Mouse (Mus musculus) ES-E14 (cell line): Measurements from ENCODE around the gene Dclk1. TPM values are rescaled to one million over a fixed set of nuclear protein-coding genes. Genes with fewer than 3 reads are reported as not detected.

Experiments
- DNase-seq: peaks from one replicate; pipeline ENCODE4 v3.0.0-alpha.2; 2013; ENCODE audit warnings: low read depth, low spot score
- H3K27ac ChIP-seq: 2 replicates; pipeline ENCODE4 v1.5.1; 2012; ENCODE audit warnings: low read depth, mild to moderate bottlenecking, low read length, moderate library complexity, mixed read lengths; ENCODE audit not compliant: poor library complexity, insufficient read depth, severe bottlenecking
- H3K36me3 ChIP-seq: 2 replicates; pipeline ENCODE4 v1.6.1; 2012; ENCODE audit warnings: mild to moderate bottlenecking, low read length, moderate library complexity, mixed read lengths; ENCODE audit not compliant: control insufficient read depth, poor library complexity, insufficient read depth, severe bottlenecking
- H3K4me1 ChIP-seq, 2 experiments: fragments of 150-350 bp in 1 of 2; sonication (generic) in 1 of 2; 2 replicates each; pipeline ENCODE4 v1.6.1; 2012; ENCODE audit warnings: low read length in 2 of 2, mild to moderate bottlenecking in 1 of 2, mixed read lengths in 1 of 2; ENCODE audit not compliant: control insufficient read depth in 2 of 2, insufficient read depth in 2 of 2, poor library complexity in 1 of 2
- H3K4me3 ChIP-seq, 2 experiments: fragments of 150-350 bp in 1 of 2; sonication (generic) in 1 of 2; 2 replicates each; pipeline ENCODE4 v1.5.1; 2012; ENCODE audit warnings: low read length in 2 of 2, low read depth in 1 of 2, mild to moderate bottlenecking in 1 of 2, mixed read lengths in 1 of 2; ENCODE audit not compliant: insufficient read depth in 1 of 2, poor library complexity in 1 of 2, severe bottlenecking in 1 of 2
- H3K9ac ChIP-seq: 2 replicates; pipeline ENCODE4 v1.6.1; 2012; ENCODE audit warnings: low read depth, mild to moderate bottlenecking, low read length, mixed read lengths; ENCODE audit not compliant: poor library complexity, insufficient read depth, severe bottlenecking
- H3K9me3 ChIP-seq: fragments of 150-350 bp; sonication (generic); 2 replicates; pipeline ENCODE4 v1.6.1; 2012; ENCODE audit warnings: low read depth, mild to moderate bottlenecking, low read length; ENCODE audit not compliant: control insufficient read depth, insufficient read depth
- CHD2 ChIP-seq: IDR thresholded peaks from 2 replicates; pipeline ENCODE4 v1.6.1; 2014; ENCODE audit warnings: mild to moderate bottlenecking, low read depth, low read length, inconsistent platforms
- HCFC1 ChIP-seq: IDR thresholded peaks from 2 replicates; pipeline ENCODE4 v1.6.1; 2012; ENCODE audit warnings: low read length, inconsistent platforms, borderline replicate concordance; ENCODE audit not compliant: insufficient read depth
- MAFK ChIP-seq: IDR thresholded peaks from 2 replicates; pipeline ENCODE4 v1.6.1; 2014; ENCODE audit warnings: mild to moderate bottlenecking, low read depth, low read length, inconsistent platforms; ENCODE audit not compliant: insufficient read depth
- ZC3H11A ChIP-seq: IDR thresholded peaks from 2 replicates; pipeline ENCODE4 v1.6.1; 2012; ENCODE audit warnings: low read depth, mild to moderate bottlenecking, inconsistent platforms, low read length, borderline replicate concordance
- ZNF384 ChIP-seq: IDR thresholded peaks from 2 replicates; pipeline ENCODE4 v1.6.1; 2012; ENCODE audit warnings: low read depth, low read length, inconsistent platforms
- in situ Hi-C, 2 experiments: fragments of 600-800 bp; cut with MboI; formaldehyde crosslinking; loops; one replicate each; pipeline ENCODE4 v1.15.1; 2025; ENCODE audit warnings: low sequenced_read_pairs in 2 of 2, inconsistent platforms in 1 of 2; ENCODE audit not compliant: unreplicated experiment in 2 of 2
- total RNA-seq: library from RNA; depleted of rRNA; stranded (reverse); fragments of 300-350 nt; gene quantifications from 2 replicates; pipeline ENCODE4 v1.2.3, GENCODE M21; 2012

Gene Dclk1
- total RNA-seq, 1 experiment: 1.7 TPM

DNA sequence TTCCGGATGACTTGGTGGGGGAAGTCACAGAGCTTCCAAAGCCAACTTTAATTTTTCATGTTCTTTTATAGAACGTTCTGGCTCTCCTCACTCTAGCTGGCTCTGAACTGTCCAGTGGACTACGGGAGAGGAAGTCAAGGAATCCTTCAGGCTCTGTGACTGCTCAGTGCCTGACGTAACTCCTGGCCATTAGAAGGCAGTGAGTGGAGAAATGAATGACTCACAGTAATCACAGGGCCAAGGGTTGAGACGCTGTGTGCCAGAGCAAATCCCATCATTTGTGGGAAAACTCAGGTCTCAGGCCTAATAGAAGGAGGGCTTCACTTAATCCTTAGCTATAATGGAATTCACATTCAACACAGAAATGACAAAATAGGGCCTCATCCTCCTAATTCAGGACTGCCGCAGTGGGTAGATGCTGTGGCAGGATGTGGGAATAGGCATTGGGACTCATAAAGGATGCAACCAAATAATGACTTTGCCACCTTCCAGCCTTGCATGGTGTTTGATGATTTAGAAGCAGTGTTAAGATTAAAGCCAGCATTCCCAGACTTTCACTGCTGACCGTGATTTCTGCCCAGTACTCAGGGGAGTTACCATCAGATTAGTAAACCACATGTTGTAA lies 65.5 kb downstream of the Dclk1 start:
- Histone ChIP-seq H3K9ac (no peak overlapping the region), H3K27ac (no peak overlapping the region), H3K4me1 (no peaks in the 10 kb centered on the region), H3K36me3 (no peaks in the 10 kb centered on the region), H3K4me3 (no peak overlapping the region), H3K9me3 (no peaks in the 10 kb centered on the region)
- DNase-seq: no peak
- TF ChIP-seq ZC3H11A: no peak
- TF ChIP-seq CHD2: no peak
- TF ChIP-seq MAFK: no peak
- TF ChIP-seq ZNF384: no peak
- no peak for TF ChIP-seq HCFC1
- in situ Hi-C loops: no loop called here

DNA sequence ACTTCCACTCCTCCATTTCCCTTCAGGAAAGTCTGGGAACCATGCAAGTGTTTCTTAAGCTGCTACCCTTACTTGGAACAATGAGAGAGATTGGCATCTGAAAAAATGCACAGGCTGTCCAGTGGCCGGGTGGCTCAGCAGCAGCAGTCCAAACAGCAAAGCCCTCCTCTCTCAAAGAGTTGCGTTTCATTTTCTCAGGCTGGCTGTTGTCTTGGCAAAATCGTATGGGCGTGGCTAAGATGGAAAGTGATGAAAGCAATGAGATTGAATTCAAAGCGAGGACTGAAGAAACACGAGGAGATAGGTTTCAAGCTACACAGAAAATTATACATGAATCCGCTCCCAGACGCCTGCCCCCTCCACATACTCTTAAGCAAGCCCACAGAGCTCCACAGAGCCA lies 67.8 kb downstream of the Dclk1 start:
- no peaks in the 10 kb centered on the region for H3K9me3 ChIP-seq
- TF ChIP-seq HCFC1 (no peak), CHD2 (no peak), MAFK (no peak), ZNF384 (no peak), ZC3H11A (no peak)
- in situ Hi-C loops: no loop called here
- no peaks in the 10 kb centered on the region for H3K4me1 ChIP-seq
- H3K4me3 ChIP-seq: no peak overlapping the region
- H3K27ac ChIP-seq: no peak overlapping the region
- no peaks in the 10 kb centered on the region for H3K36me3 ChIP-seq
- no peak overlapping the region for H3K9ac ChIP-seq
- DNase-seq: no peak

DNA sequence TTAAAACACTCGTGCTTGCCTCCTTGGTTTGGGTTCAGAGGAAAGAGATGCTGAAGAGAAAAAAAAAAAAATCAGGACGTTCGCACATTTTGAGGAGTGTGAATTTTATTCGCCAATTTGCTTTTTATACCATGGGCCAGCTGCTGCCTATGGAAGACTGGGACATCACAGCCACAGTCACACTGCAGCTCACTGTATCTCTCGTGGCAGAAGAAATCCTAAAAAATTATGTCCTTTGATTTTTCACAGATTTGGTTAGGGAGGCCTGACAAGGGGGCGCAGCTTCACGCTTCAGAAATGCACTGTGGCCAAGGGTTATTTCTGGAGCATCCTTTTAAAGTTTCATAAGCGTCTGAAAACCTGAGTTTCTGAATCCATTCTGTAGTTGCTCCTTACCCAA lies 73.7 kb downstream of the Dclk1 start:
- H3K9me3 ChIP-seq: no peaks in the 10 kb centered on the region
- no peak overlapping the region for H3K9ac ChIP-seq
- H3K36me3 ChIP-seq: no peaks in the 10 kb centered on the region
- no peaks in the 10 kb centered on the region for H3K4me1 ChIP-seq
- no peak overlapping the region for H3K4me3 ChIP-seq
- no peak overlapping the region for H3K27ac ChIP-seq
- TF ChIP-seq ZNF384: no peak
- TF ChIP-seq HCFC1: no peak
- no peak for TF ChIP-seq MAFK
- TF ChIP-seq CHD2: no peak
- no peak for TF ChIP-seq ZC3H11A
- DNase-seq: no peak
- in situ Hi-C loops: no loop called here

DNA sequence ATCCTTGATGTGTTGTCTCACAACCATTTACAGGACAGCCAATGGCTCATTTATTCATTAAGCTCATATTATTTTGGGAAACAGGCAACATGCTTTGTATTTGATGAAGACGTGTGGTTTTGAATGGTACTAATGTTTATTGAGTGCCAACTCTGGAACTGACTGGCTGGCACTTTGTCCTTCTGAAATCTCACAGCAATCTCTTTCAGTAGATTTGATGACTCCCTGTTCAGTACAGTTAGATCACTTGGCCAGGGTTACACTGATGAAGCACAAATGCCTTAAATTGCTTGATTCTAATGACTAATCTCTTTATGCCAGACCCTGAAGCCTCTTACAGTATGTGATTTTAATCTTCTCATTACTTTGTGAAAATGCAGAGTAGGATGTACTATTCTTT lies 75.9 kb downstream of the Dclk1 start:
- H3K4me3 ChIP-seq: no peak overlapping the region
- no peak overlapping the region for H3K27ac ChIP-seq
- TF ChIP-seq ZNF384: no peak
- TF ChIP-seq MAFK: no peak
- no peak for TF ChIP-seq HCFC1
- TF ChIP-seq CHD2: no peak
- TF ChIP-seq ZC3H11A: no peak
- no peak for DNase-seq
- H3K4me1 ChIP-seq: no peaks in the 10 kb centered on the region
- no peaks in the 10 kb centered on the region for H3K9me3 ChIP-seq
- H3K9ac ChIP-seq: no peak overlapping the region
- in situ Hi-C loops: no loop called here
- no peaks in the 10 kb centered on the region for H3K36me3 ChIP-seq
